Mouse (Mus musculus) neural tube, embryonic 11.5 days (tissue): ENCODE results near the gene Fam208b. TPM values are rescaled to one million over a fixed set of nuclear protein-coding genes. Genes with fewer than 3 reads are reported as not detected.
"Not testable (repeated sequence)": the region's sequence is repeated elsewhere in the genome, so short reads cannot be mapped to it uniquely, and the experiment has no call there.

Source experiments
- ATAC-seq: fragments of 200-750 bp; cut with Nextera tagmentation; 2 replicates; pipeline ENCODE4 v1.8.0; 2017; ENCODE audit warnings: moderate number of reproducible peaks, mild to moderate bottlenecking, moderate TSS enrichment, moderate library complexity; ENCODE audit not compliant: insufficient read depth, low FRiP score, low TSS enrichment
- DNase-seq: peaks from one replicate; pipeline ENCODE4 v3.0.0-alpha.2; 2015; ENCODE audit warnings: low spot score
- H3K27ac ChIP-seq: fragments of 300-500 bp; sonication (generic); 2 replicates; pipeline ENCODE4 v1.5.1; 2014; ENCODE audit warnings: low read depth, mild to moderate bottlenecking, low read length
- H3K27me3 ChIP-seq: fragments of 300-500 bp; sonication (generic); 2 replicates; pipeline ENCODE4 v1.6.1; 2014; ENCODE audit warnings: mild to moderate bottlenecking, low read length, mixed read lengths; ENCODE audit not compliant: control insufficient read depth, insufficient read depth
- H3K36me3 ChIP-seq: fragments of 300-500 bp; sonication (generic); 2 replicates; pipeline ENCODE4 v1.6.1; 2014; ENCODE audit warnings: mild to moderate bottlenecking, low read length, moderate library complexity, mixed read lengths; ENCODE audit not compliant: control insufficient read depth, insufficient read depth
- H3K4me1 ChIP-seq: fragments of 300-500 bp; sonication (generic); 2 replicates; pipeline ENCODE4 v1.6.1; 2014; ENCODE audit warnings: low read length, mixed read lengths; ENCODE audit not compliant: control insufficient read depth, insufficient read depth
- H3K4me2 ChIP-seq: fragments of 300-500 bp; sonication (generic); 2 replicates; pipeline ENCODE4 v1.6.1; 2014; ENCODE audit warnings: low read depth, mild to moderate bottlenecking, moderate library complexity
- H3K4me3 ChIP-seq: fragments of 300-500 bp; sonication (generic); 2 replicates; pipeline ENCODE4 v1.5.1; 2014; ENCODE audit warnings: low read depth, low read length
- H3K9ac ChIP-seq: fragments of 300-500 bp; sonication (generic); 2 replicates; pipeline ENCODE4 v1.6.1; 2014; ENCODE audit warnings: mild to moderate bottlenecking, low read length
- H3K9me3 ChIP-seq: fragments of 300-500 bp; sonication (generic); 2 replicates; pipeline ENCODE4 v1.6.1; 2016; ENCODE audit warnings: low read length; ENCODE audit not compliant: control insufficient read depth
- WGBS: fragments of 180-500 bp; shearing (Covaris S2); extraction: QIAGEN DNeasy Blood & Tissue Kit; methylation state at CpG from one replicate; pipeline ENCODE4 v1.1.7; 2014; 5-methylcytosine and 5-hydroxymethylcytosine counted together
- polyA plus RNA-seq: library from polyadenylated mRNA; unstranded; fragments of >200 nt; fragmentation: Nextera tagmentation; extraction: Ambion mirVana; gene quantifications from 2 replicates; pipeline ENCODE4 v1.2.1, GENCODE M21; 2014

The Fam208b gene
- polyA plus RNA-seq, 1 experiment from 2014 or later: 23.4 TPM

GRCm38 (mm10) chr13:3532451-3532850 is 78.5 kb downstream of the Fam208b start:
- Histone ChIP-seq H3K4me1 (no peaks in the 10 kb centered on the region; the same call in 1 of the 2 replicates), H3K9ac (no peak overlapping the region), H3K4me3 (no peak overlapping the region), H3K9me3 (no peaks in the 10 kb centered on the region), H3K27me3 (no peaks in the 10 kb centered on the region), H3K27ac (no peak overlapping the region), H3K36me3 (no peaks in the 10 kb centered on the region), H3K4me2 (no peak overlapping the region)
- DNase-seq (no peak), ATAC-seq (no peak)
- WGBS: 76% methylated on average over 4 of the region's 4 CpGs

- DNase-seq: no peak
- WGBS: 66% methylated on average over 10 of the region's 10 CpGs
- Histone ChIP-seq H3K27ac (no peak overlapping the region), H3K4me3 (no peak overlapping the region), H3K27me3 (no peaks in the 10 kb centered on the region), H3K4me2 (no peak overlapping the region), H3K4me1 (no peaks in the 10 kb centered on the region), H3K9ac (no peak overlapping the region), H3K36me3 (no peaks in the 10 kb centered on the region), H3K9me3 (no peaks in the 10 kb centered on the region)
- no peak for ATAC-seq
Measured at GRCm38 (mm10) chr13:3531692-3532320, 79.1 kb downstream of the Fam208b start.

- not testable (repeated sequence) for H3K27me3 ChIP-seq, H3K36me3 ChIP-seq, H3K4me2 ChIP-seq, H3K9me3 ChIP-seq, ATAC-seq, H3K4me1 ChIP-seq, H3K27ac ChIP-seq, DNase-seq, H3K4me3 ChIP-seq, H3K9ac ChIP-seq
- 66% methylated on average over 2 of the region's 2 CpGs for WGBS
Measured at GRCm38 (mm10) chr13:3531176-3531575, 79.7 kb downstream of the Fam208b start.

GRCm38 (mm10) chr13:3530451-3530850 is 80.5 kb downstream of the Fam208b start:
- no peak overlapping the region for H3K4me2 ChIP-seq
- no peaks in the 10 kb centered on the region for H3K36me3 ChIP-seq
- no peak overlapping the region for H3K4me3 ChIP-seq
- no peak overlapping the region for H3K27ac ChIP-seq
- H3K9ac ChIP-seq: no peak overlapping the region
- no peaks in the 10 kb centered on the region for H3K27me3 ChIP-seq
- no peaks in the 10 kb centered on the region for H3K9me3 ChIP-seq
- ATAC-seq (no peak), DNase-seq (no peak)
- no peaks in the 10 kb centered on the region for H3K4me1 ChIP-seq
- WGBS: 63% methylated on average over 3 of the region's 3 CpGs

- 87% methylated on average over 8 of the region's 8 CpGs for WGBS
- Histone ChIP-seq H3K9ac (no peak overlapping the region), H3K9me3 (no peaks in the 10 kb centered on the region), H3K36me3 (no peaks in the 10 kb centered on the region), H3K4me3 (no peak overlapping the region), H3K4me1 (no peaks in the 10 kb centered on the region), H3K27ac (no peak overlapping the region), H3K4me2 (no peak overlapping the region), H3K27me3 (no peaks in the 10 kb centered on the region)
- DNase-seq (no peak), ATAC-seq (no peak)
Measured at GRCm38 (mm10) chr13:3526328-3526727, 84.6 kb downstream of the Fam208b start.

- DNase-seq: no peak
- no peak overlapping the region for H3K9ac ChIP-seq
- 77% methylated on average over 4 of the region's 4 CpGs for WGBS
- H3K36me3 ChIP-seq: no peaks in the 10 kb centered on the region
- H3K27ac ChIP-seq: no peak overlapping the region
- H3K27me3 ChIP-seq: no peaks in the 10 kb centered on the region
- H3K4me3 ChIP-seq: no peak overlapping the region
- no peak overlapping the region for H3K4me2 ChIP-seq
- ATAC-seq: no peak
- H3K9me3 ChIP-seq: no peaks in the 10 kb centered on the region
- no peaks in the 10 kb centered on the region for H3K4me1 ChIP-seq
Measured at GRCm38 (mm10) chr13:3525611-3526051, 85.3 kb downstream of the Fam208b start.

- H3K36me3 ChIP-seq: no peaks in the 10 kb centered on the region
- H3K4me1 ChIP-seq: no peaks in the 10 kb centered on the region
- ATAC-seq: no peak
- 81% methylated on average over 1 of the region's 1 CpGs for WGBS
- H3K4me2 ChIP-seq: no peak overlapping the region
- no peak overlapping the region for H3K9ac ChIP-seq
- H3K27ac ChIP-seq: no peak overlapping the region
- no peak overlapping the region for H3K4me3 ChIP-seq
- H3K27me3 ChIP-seq: no peaks in the 10 kb centered on the region
- no peak for DNase-seq
- H3K9me3 ChIP-seq: no peaks in the 10 kb centered on the region
Measured at GRCm38 (mm10) chr13:3523946-3524345, 87.0 kb downstream of the Fam208b start.

- no peaks in the 10 kb centered on the region for H3K36me3 ChIP-seq
- H3K27me3 ChIP-seq: no peaks in the 10 kb centered on the region
- no peak overlapping the region for H3K4me3 ChIP-seq
- no peak overlapping the region for H3K9ac ChIP-seq
- no peaks in the 10 kb centered on the region for H3K4me1 ChIP-seq
- H3K27ac ChIP-seq: no peak overlapping the region
- H3K9me3 ChIP-seq: no peaks in the 10 kb centered on the region
- WGBS: 76% methylated on average over 6 of the region's 6 CpGs
- ATAC-seq (no peak), DNase-seq (no peak)
- no peak overlapping the region for H3K4me2 ChIP-seq
Measured at GRCm38 (mm10) chr13:3523459-3523858, 87.4 kb downstream of the Fam208b start.

GRCm38 (mm10) chr13:3519994-3520393 is 90.9 kb downstream of the Fam208b start:
- H3K4me3 ChIP-seq, DNase-seq, H3K4me2 ChIP-seq: not testable (repeated sequence)

More at GRCm38 (mm10) chr13:3519994-3520393, 90.9 kb downstream of the Fam208b start:
- not testable (repeated sequence) for H3K27me3 ChIP-seq, ATAC-seq, H3K4me1 ChIP-seq, H3K27ac ChIP-seq, H3K9me3 ChIP-seq, H3K9ac ChIP-seq, H3K36me3 ChIP-seq
- 33% methylated on average over 1 of the region's 1 CpGs for WGBS
